Mouse (Mus musculus): Measurements from ENCODE around the gene Gm28047.

DNA sequence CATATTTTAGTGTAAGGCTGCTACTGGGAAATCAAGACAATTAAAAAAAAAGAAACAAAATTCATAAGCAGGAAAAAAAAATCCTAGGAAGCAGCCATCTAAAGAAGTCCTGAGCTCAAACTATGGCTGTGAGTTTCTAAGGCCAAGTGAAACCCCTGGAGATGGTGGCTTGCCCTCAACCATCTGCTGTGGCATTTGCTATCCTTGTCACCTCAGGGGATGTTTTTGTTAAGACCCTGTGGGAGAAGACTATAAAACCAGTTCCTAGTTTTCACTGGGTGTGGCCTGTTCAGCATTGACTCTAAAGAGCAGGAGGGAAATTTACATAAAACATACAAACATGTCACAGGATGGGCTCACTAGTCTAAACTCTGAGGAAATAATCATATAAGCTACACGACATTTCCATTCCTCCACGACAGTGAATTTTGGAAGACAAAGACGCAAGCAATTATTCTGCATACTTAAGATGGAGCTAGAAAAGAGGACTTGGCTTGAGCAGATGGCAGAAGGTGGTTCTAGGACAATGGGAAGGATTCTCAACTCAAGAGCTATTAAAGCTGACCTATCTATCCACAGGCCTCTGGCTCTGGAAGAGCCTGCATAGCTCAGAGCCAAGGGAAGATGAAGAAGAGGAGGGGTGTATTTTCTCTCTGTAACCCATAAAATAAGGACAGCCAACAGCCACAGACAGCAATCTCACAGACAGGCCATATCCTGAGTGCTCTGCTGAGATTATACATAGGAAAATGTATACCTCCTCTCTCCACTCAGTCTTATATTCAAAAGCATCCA lies 92.6 kb downstream of the Gm28047 start:
- no peak for TF ChIP-seq POLR2A (IDR thresholded peaks at IDR 0.05; ENCODE audit: insufficient read depth, low read length)
- no peak for TF ChIP-seq EP300 (IDR thresholded peaks at IDR 0.05; ENCODE audit: insufficient read depth, low read depth, low read length)
- TF ChIP-seq CTCF (IDR thresholded peaks at IDR 0.05; ENCODE audit: low read depth, low read length), result no peak
